Mouse (Mus musculus): Measurements from ENCODE around the gene Gse1. TPM values are rescaled to one million over a fixed set of nuclear protein-coding genes. Genes with fewer than 3 reads are reported as not detected.
A peak's percentile ranks its signal among the peaks of the same experiment; 100 is the strongest.

Gene Gse1
- polyA plus RNA-seq, 1 experiment from 2014 or later: 23.9 TPM

DNA sequence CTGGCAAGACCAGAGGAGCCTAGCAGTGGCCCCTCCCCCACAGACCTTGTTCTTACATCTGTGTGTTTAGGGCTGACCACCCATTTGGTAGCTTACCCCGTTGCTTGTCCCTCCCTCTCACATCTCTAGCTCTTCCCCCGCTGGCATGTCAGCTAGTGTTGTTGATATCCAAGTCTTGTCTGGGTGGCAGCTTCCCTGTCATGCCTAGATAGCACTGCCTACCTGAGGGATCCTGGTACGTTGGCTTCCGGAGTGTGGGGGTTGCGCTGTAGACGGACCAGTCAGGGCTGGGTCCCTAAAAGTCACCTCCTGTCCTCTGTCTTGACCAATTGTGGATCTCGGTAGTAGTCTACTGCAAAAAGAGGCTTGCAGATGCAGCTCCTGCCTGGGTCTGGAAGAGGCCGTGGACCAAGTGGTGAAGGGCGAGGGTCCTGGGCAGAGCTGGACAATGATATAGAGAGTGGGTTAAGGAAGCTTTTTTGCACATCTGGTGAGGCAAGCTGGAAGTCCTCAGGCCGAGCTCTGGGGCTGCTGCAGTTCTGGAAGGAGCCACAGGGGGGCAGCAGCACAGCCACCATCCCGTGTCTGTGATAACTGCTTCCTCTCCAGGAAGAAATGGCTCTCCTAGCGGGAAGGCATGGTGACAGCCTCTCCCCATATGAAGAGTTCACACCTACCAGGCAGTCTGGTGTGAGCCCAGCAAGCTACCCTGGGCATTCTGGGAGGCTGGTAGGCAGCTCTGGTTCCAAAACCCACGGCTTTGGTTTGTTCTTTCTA is 341.9 kb downstream of the Gse1 start:
- Histone ChIP-seq H3K4me3 (replicated peaks; ENCODE audit: low read length) (no peak overlapping the region), H3K27ac (no peak overlapping the region), H3K9ac (no peak overlapping the region), H3K4me1 (replicated peaks; ENCODE audit: control insufficient read depth, insufficient read depth, low read length) (peaks cover 16% of the 10 kb centered on the region), H3K9me3 (ENCODE audit: control insufficient read depth, low read length) (no peaks in the 10 kb centered on the region), H3K36me3 (replicated peaks; ENCODE audit: control insufficient read depth, insufficient read depth) (peaks cover 90% of the 10 kb centered on the region), H3K27me3 (ENCODE audit: control insufficient read depth, insufficient read depth, low read length) (no peaks in the 10 kb centered on the region), H3K4me2 (replicated peaks) (no peak overlapping the region)
- 58% methylated on average over 13 of the region's 13 CpGs for WGBS
- peak; percentile 90 for DNase-seq (ENCODE audit: low spot score)
- no peak for ATAC-seq (ENCODE audit: low FRiP score)

- Histone ChIP-seq H3K27ac (no peak overlapping the region), H3K9me3 (ENCODE audit: control insufficient read depth, low read length) (no peaks in the 10 kb centered on the region), H3K36me3 (replicated peaks; ENCODE audit: control insufficient read depth, insufficient read depth) (peaks cover 99% of the 10 kb centered on the region), H3K4me3 (replicated peaks; ENCODE audit: low read length) (no peak overlapping the region), H3K27me3 (ENCODE audit: control insufficient read depth, insufficient read depth, low read length) (no peaks in the 10 kb centered on the region), H3K9ac (no peak overlapping the region), H3K4me1 (replicated peaks; ENCODE audit: control insufficient read depth, insufficient read depth, low read length) (0 out of 2 replicates have a peak, but pooled peaks cover 3% of the 10 kb centered on the region), H3K4me2 (replicated peaks) (no peak overlapping the region)
- DNase-seq (ENCODE audit: low spot score) (no peak), ATAC-seq (ENCODE audit: low FRiP score) (no peak)
- WGBS: 66% methylated on average over 8 of the region's 8 CpGs
Observed at GRCm38 (mm10) chr8:120571561-120571960, 343.3 kb downstream of the Gse1 start.

DNA sequence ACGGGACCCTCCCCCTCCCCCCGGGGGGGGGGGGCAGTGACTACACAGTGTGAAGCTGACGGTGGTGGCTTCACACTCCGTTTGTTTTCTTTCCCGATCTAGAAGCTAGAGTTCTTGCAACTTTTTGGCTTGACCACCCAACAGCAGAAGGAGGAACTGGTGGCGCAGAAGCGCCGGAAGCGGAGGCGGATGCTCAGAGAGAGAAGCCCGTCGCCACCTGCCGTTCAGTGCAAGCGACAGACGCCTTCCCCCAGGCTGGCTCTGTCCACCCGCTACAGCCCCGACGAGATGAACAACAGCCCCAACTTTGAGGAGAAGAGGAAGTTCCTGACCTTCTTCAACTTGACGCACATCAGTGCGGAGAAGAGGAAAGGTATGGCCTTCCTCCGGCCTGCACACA is 344.3 kb downstream of the Gse1 start:
- ATAC-seq (ENCODE audit: low FRiP score) (no peak), DNase-seq (ENCODE audit: low spot score) (no peak)
- 81% methylated on average over 21 of the region's 21 CpGs for WGBS

DNA sequence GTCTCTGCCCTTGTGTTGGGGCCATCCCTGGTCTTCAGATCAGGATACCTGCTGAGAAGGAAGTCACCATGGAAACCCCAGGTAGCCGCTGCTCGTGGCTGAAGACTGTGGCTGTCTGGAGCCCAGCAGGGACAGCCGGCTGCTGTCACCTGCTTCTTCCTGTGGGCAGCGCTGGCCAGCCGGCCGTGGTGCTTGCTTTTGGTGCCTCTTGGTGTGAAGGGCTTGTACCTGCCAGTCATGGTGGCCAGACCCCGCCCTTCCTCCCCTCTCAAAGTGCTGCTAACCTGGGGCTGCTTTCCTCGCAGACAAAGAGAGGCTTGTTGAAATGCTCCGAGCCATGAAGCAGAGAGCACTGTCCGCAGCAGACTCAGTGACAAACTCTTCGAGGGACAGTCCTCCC is 345.6 kb downstream of the Gse1 start:
- H3K4me3 ChIP-seq (replicated peaks; ENCODE audit: low read length): no peak overlapping the region
- DNase-seq (ENCODE audit: low spot score) (no peak), ATAC-seq (ENCODE audit: low FRiP score) (no peak)
- no peak overlapping the region for H3K4me2 ChIP-seq (replicated peaks)
- no peaks in the 10 kb centered on the region for H3K9me3 ChIP-seq (ENCODE audit: control insufficient read depth, low read length)
- no peak overlapping the region for H3K27ac ChIP-seq
- H3K27me3 ChIP-seq (ENCODE audit: control insufficient read depth, insufficient read depth, low read length): no peaks in the 10 kb centered on the region
- no peak overlapping the region for H3K9ac ChIP-seq
- WGBS: 60% methylated on average over 11 of the region's 11 CpGs
- peaks cover 99% of the 10 kb centered on the region for H3K36me3 ChIP-seq (replicated peaks; ENCODE audit: control insufficient read depth, insufficient read depth)
- 0 out of 2 replicates have a peak, but pooled peaks cover 3% of the 10 kb centered on the region for H3K4me1 ChIP-seq (replicated peaks; ENCODE audit: control insufficient read depth, insufficient read depth, low read length)

More for the DNA sequence above, 344.3 kb downstream of the Gse1 start:
- H3K27ac ChIP-seq: no peak overlapping the region
- no peak overlapping the region for H3K4me3 ChIP-seq (replicated peaks; ENCODE audit: low read length)
- no peak overlapping the region for H3K4me2 ChIP-seq (replicated peaks)
- H3K4me1 ChIP-seq (replicated peaks; ENCODE audit: control insufficient read depth, insufficient read depth, low read length): 0 out of 2 replicates have a peak, but pooled peaks cover 3% of the 10 kb centered on the region
- H3K27me3 ChIP-seq (ENCODE audit: control insufficient read depth, insufficient read depth, low read length): no peaks in the 10 kb centered on the region
- H3K9me3 ChIP-seq (ENCODE audit: control insufficient read depth, low read length): no peaks in the 10 kb centered on the region
- H3K9ac ChIP-seq: no peak overlapping the region
- peaks cover 99% of the 10 kb centered on the region for H3K36me3 ChIP-seq (replicated peaks; ENCODE audit: control insufficient read depth, insufficient read depth)

DNA sequence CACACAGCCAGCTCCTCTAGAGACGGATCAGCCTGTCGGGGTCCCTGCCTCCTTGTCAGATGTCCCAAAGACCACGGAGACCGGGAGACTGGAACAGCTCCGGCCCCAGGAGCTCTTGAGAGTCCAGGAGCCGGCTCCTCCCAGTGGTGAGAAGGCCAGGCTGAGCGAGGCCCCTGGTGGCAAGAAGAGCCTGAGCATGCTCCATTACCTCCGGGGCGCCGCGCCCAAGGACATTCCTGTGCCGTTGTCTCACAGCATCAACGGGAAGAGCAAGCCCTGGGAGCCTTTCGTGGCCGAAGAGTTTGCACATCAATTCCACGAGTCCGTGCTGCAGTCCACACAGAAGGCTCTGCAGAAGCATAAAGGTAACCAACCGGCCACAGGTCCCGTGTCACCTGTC is 346.7 kb downstream of the Gse1 start:
- 76% methylated on average over 19 of the region's 19 CpGs for WGBS
- Histone ChIP-seq H3K9me3 (ENCODE audit: control insufficient read depth, low read length) (no peaks in the 10 kb centered on the region), H3K4me3 (replicated peaks; ENCODE audit: low read length) (no peak overlapping the region), H3K9ac (no peak overlapping the region), H3K27ac (no peak overlapping the region), H3K4me1 (replicated peaks; ENCODE audit: control insufficient read depth, insufficient read depth, low read length) (0 out of 2 replicates have a peak, but pooled peaks cover 3% of the 10 kb centered on the region), H3K27me3 (ENCODE audit: control insufficient read depth, insufficient read depth, low read length) (no peaks in the 10 kb centered on the region), H3K4me2 (replicated peaks) (no peak overlapping the region), H3K36me3 (replicated peaks; ENCODE audit: control insufficient read depth, insufficient read depth) (peaks cover 100% of the 10 kb centered on the region)
- ATAC-seq (ENCODE audit: low FRiP score) (no peak), DNase-seq (ENCODE audit: low spot score) (no peak)

- H3K36me3 ChIP-seq (replicated peaks; ENCODE audit: control insufficient read depth, insufficient read depth): peaks cover 100% of the 10 kb centered on the region
- H3K4me2 ChIP-seq (replicated peaks): no peak overlapping the region
- 69% methylated on average over 9 of the region's 9 CpGs for WGBS
- H3K4me3 ChIP-seq (replicated peaks; ENCODE audit: low read length): no peak overlapping the region
- no peak overlapping the region for H3K27ac ChIP-seq
- no peak overlapping the region for H3K9ac ChIP-seq
- no peaks in the 10 kb centered on the region for H3K9me3 ChIP-seq (ENCODE audit: control insufficient read depth, low read length)
- H3K4me1 ChIP-seq (replicated peaks; ENCODE audit: control insufficient read depth, insufficient read depth, low read length): no peaks in the 10 kb centered on the region
- ATAC-seq (ENCODE audit: low FRiP score) (no peak), DNase-seq (ENCODE audit: low spot score) (no peak)
- H3K27me3 ChIP-seq (ENCODE audit: control insufficient read depth, insufficient read depth, low read length): no peaks in the 10 kb centered on the region
Observed at GRCm38 (mm10) chr8:120575801-120576200, 347.5 kb downstream of the Gse1 start.

- Histone ChIP-seq H3K9me3 (ENCODE audit: control insufficient read depth, low read length) (no peaks in the 10 kb centered on the region), H3K4me2 (replicated peaks) (no peak overlapping the region), H3K4me1 (replicated peaks; ENCODE audit: control insufficient read depth, insufficient read depth, low read length) (no peaks in the 10 kb centered on the region), H3K27ac (no peak overlapping the region), H3K27me3 (ENCODE audit: control insufficient read depth, insufficient read depth, low read length) (no peaks in the 10 kb centered on the region), H3K36me3 (replicated peaks; ENCODE audit: control insufficient read depth, insufficient read depth) (peaks cover 86% of the 10 kb centered on the region), H3K9ac (no peak overlapping the region), H3K4me3 (replicated peaks; ENCODE audit: low read length) (no peak overlapping the region)
- DNase-seq (ENCODE audit: low spot score): no peak
- 76% methylated on average over 17 of the region's 17 CpGs for WGBS
- ATAC-seq (ENCODE audit: low FRiP score): no peak
Observed at GRCm38 (mm10) chr8:120577821-120578220, 349.6 kb downstream of the Gse1 start.

DNA sequence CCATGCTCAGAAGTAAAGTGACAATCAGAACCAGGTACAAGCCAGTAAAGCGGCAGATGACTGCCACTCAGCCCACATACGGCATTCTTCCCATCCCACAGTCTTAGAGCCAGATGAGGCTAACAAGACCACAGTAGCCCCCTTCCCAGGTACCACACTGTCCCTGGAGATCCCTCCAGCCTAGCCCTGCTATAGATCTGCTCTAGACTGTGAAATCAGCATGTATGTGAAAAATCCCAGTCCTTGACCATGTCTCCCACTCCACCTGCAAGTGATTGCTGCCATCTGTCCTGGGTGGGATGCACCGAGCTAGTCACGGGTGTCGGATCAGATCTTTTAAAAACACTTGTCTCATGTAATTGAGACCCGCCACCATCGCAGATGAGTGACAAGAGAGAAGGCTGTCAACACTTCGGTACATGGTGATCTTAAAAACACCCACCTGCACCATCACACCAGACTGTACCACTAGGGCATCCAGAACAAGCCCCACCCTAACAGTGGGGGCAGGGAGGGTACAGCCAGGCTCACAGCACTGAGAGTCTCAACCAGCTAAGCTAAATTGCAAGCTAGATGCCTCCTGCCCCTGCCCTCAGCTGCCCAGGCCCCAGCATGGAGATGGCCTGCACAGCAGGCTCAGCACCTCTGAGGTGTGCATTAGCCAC is 352.2 kb downstream of the Gse1 start:
- Histone ChIP-seq H3K4me1 (replicated peaks; ENCODE audit: control insufficient read depth, insufficient read depth, low read length) (no peaks in the 10 kb centered on the region; the same call in 1 of the 2 replicates), H3K36me3 (replicated peaks; ENCODE audit: control insufficient read depth, insufficient read depth) (peaks cover 62% of the 10 kb centered on the region), H3K4me3 (replicated peaks; ENCODE audit: low read length) (no peak overlapping the region), H3K27me3 (ENCODE audit: control insufficient read depth, insufficient read depth, low read length) (no peaks in the 10 kb centered on the region), H3K9me3 (ENCODE audit: control insufficient read depth, low read length) (no peaks in the 10 kb centered on the region), H3K9ac (no peak overlapping the region), H3K27ac (no peak overlapping the region), H3K4me2 (replicated peaks) (no peak overlapping the region)
- no peak for ATAC-seq (ENCODE audit: low FRiP score)
- DNase-seq (ENCODE audit: low spot score): no peak
- 85% methylated on average over 8 of the region's 8 CpGs for WGBS

GRCm38 (mm10) chr8:120581329-120581728 is 353.1 kb downstream of the Gse1 start:
- Histone ChIP-seq H3K27ac (no peak overlapping the region), H3K36me3 (replicated peaks; ENCODE audit: control insufficient read depth, insufficient read depth) (peaks cover 53% of the 10 kb centered on the region), H3K4me1 (replicated peaks; ENCODE audit: control insufficient read depth, insufficient read depth, low read length) (no peaks in the 10 kb centered on the region; the same call in 1 of the 2 replicates), H3K9me3 (ENCODE audit: control insufficient read depth, low read length) (no peaks in the 10 kb centered on the region), H3K27me3 (ENCODE audit: control insufficient read depth, insufficient read depth, low read length) (no peaks in the 10 kb centered on the region), H3K9ac (no peak overlapping the region), H3K4me2 (replicated peaks) (no peak overlapping the region), H3K4me3 (replicated peaks; ENCODE audit: low read length) (no peak overlapping the region)
- 92% methylated on average over 12 of the region's 12 CpGs for WGBS
- ATAC-seq (ENCODE audit: low FRiP score) (no peak), DNase-seq (ENCODE audit: low spot score) (no peak)
